ENCODE assay signal across 9 mouse cellular contexts in the genomic region with DNA sequence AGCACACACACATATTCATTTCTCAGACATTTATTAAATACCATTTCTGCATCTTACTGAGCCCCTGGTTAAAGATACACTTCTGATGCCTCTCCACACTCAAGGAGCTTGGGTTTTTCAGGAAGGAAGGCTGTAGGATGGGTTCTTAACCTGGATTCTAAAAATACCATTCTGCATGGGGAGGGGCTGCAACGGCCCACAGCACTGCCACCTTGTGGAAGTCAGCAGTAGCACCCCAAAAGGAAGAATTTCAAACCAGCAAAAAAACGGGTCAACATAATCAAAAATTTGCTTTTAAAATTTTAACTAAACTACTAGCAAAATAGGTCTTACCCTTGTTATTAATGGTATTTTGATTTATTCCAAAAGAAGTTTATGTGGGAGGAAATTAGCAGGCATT. TPM values are rescaled to one million over a fixed set of nuclear protein-coding genes. Genes with fewer than 3 reads are reported as not detected.
DNase-seq lines count a peak whose midpoint lies in the region; ATAC-seq lines count a peak whose summit lies in the region.
"Had no signal": no experiment of that assay in that cellular context is flagged by ENCODE, and none has a peak within 500 bp of the region (broad histone marks: within the 10 kb centered on the region; RNA-seq: fewer than 3 reads in every experiment).

No protein-coding gene starts in this region.

- ATAC-seq in inflammation-experienced regulatory T-cells, adult 6 months = peak; percentile 71

- intact Hi-C loops in left cerebral cortex, postnatal 14 days (cut with DNase I) = loop anchor here (5.0 kb wide), 2 partner anchors 422 to 972 kb away; no protein-coding TSS in a partner anchor
- intact Hi-C loops in left cerebral cortex, postnatal 4 days (cut with DNase I) = loop anchor here (5.0 kb wide), 1 partner anchor 112 kb away; no protein-coding TSS in a partner anchor

- DNase-seq in adrenal gland, postnatal 14 days = peak; percentile 31
- no peak for DNase-seq in adrenal gland, adult 8-10 months
- peak; percentile 23 to 32 for DNase-seq in left cerebral cortex, postnatal 14 days (ENCODE audit: low spot score in 2 of 2)
- DNase-seq in left cerebral cortex, postnatal 4 days = no peak
- peak; percentile 28 for DNase-seq in NIH3T3 (ENCODE audit: low read depth)
- no peak for DNase-seq in urinary bladder, postnatal 14 days (ENCODE audit: low spot score)
- no peak for DNase-seq in ovary, postnatal 36 days (ENCODE audit: low spot score)

RNA-seq across cellular contexts. Expression of a gene that starts 47.2 kb away (rescaled TPM):
- 32.8 and 36.1 TPM in 2 replicates for total RNA-seq in adrenal gland, postnatal 14 days (2021)
- 10 to 100 TPM; 46.8 to 54.0 (median 48.8) TPM for total RNA-seq in adrenal gland, adult 8-10 months (2022)
- 100 to 1,000 TPM in 1 of 2 experiments, 10 to 100 TPM in 1; 100.0 to 100 TPM for total RNA-seq in left cerebral cortex, postnatal 14 days (2021)
- 10 to 100 TPM; 31.7 to 34.8 TPM for total RNA-seq in left cerebral cortex, postnatal 4 days (2021)
- polyA plus RNA-seq in inflammation-experienced regulatory T-cells, adult 6 months (2017; shearing (Covaris generic)) = 10 to 100 TPM in 1 of 3 experiments, 1 to 10 TPM in 2; 6.2 to 26.1 (median 9.5) TPM

RNA-seq across cellular contexts. Expression of a gene that starts 50.0 kb away (rescaled TPM):
- total RNA-seq in adrenal gland, postnatal 14 days (2021) = 1.1 and 29.6 TPM in 2 replicates
- total RNA-seq in adrenal gland, adult 8-10 months (2022) = under 1 TPM; 0.10 to 0.52 (median 0.23) TPM
- under 1 TPM; 0.90 to 0.93 TPM for total RNA-seq in left cerebral cortex, postnatal 14 days (2021)
- total RNA-seq in left cerebral cortex, postnatal 4 days (2021) = under 1 TPM; 0.83 to 0.86 TPM
- not detected for polyA plus RNA-seq in inflammation-experienced regulatory T-cells, adult 6 months (2017; shearing (Covaris generic))
- polyA plus RNA-seq: lung, embryonic 15.5 days had no signal

RNA-seq across cellular contexts. Expression of a gene that starts 50.1 kb away (rescaled TPM):
- total RNA-seq in adrenal gland, postnatal 14 days (2021) = 0.90 and 18.5 TPM in 2 replicates
- under 1 TPM; 0.21 to 0.40 (median 0.26) TPM for total RNA-seq in adrenal gland, adult 8-10 months (2022)
- under 1 TPM; 0.38 to 0.64 TPM for total RNA-seq in left cerebral cortex, postnatal 14 days (2021)
- under 1 TPM in 1 of 2 experiments, not detected in 1; 0.20 TPM for total RNA-seq in left cerebral cortex, postnatal 4 days (2021)
- not detected for polyA plus RNA-seq in inflammation-experienced regulatory T-cells, adult 6 months (2017; shearing (Covaris generic))
- polyA plus RNA-seq: lung, embryonic 15.5 days had no signal

Comparison
In these comparisons a context has a peak if more than half of its experiments do, and no peak if none do; other contexts are left out.
1. DNase-seq: peak in adrenal gland, postnatal 14 days (single experiment), left cerebral cortex, postnatal 14 days (2 of 2) and NIH3T3 (single experiment); none in adrenal gland, adult 8-10 months (single experiment), left cerebral cortex, postnatal 4 days (single experiment), urinary bladder, postnatal 14 days (single experiment) and ovary, postnatal 36 days (single experiment).